Mouse (Mus musculus) limb, embryonic 10.5 days (tissue): ENCODE measurements around the gene Olfr554. TPM values are rescaled to one million over a fixed set of nuclear protein-coding genes. Genes with fewer than 3 reads are reported as not detected.
A peak's percentile ranks its signal among the peaks of the same experiment; 100 is the strongest.
"Not testable (repeated sequence)": the region's sequence is repeated elsewhere in the genome, so short reads cannot be mapped to it uniquely, and the experiment has no call there.

ENCODE experiments used
- DNase-seq: peaks from one replicate; pipeline ENCODE4 v3.0.0-alpha.2; 2017; ENCODE audit warnings: low spot score
- H3K27ac ChIP-seq: fragments of 300-500 bp; sonication (generic); 2 replicates; pipeline ENCODE4 v1.5.1; 2016; ENCODE audit warnings: mild to moderate bottlenecking
- H3K27me3 ChIP-seq: fragments of 300-500 bp; sonication (generic); 2 replicates; pipeline ENCODE4 v1.6.1; 2016; ENCODE audit warnings: low read depth, mild to moderate bottlenecking; ENCODE audit not compliant: poor library complexity, severe bottlenecking
- H3K36me3 ChIP-seq: fragments of 300-500 bp; sonication (generic); 2 replicates; pipeline ENCODE4 v1.6.1; 2016; ENCODE audit warnings: mild to moderate bottlenecking, moderate library complexity
- H3K4me1 ChIP-seq: fragments of 300-500 bp; sonication (generic); 2 replicates; pipeline ENCODE4 v1.6.1; 2016
- H3K4me3 ChIP-seq: fragments of 300-500 bp; sonication (generic); 2 replicates; pipeline ENCODE4 v1.5.1; 2016; ENCODE audit warnings: mild to moderate bottlenecking, moderate library complexity
- H3K9me3 ChIP-seq: fragments of 300-500 bp; sonication (generic); replicated peaks from 2 replicates; pipeline ENCODE4 v1.6.1; 2016; ENCODE audit warnings: mild to moderate bottlenecking
- WGBS: fragments of 180-500 bp; shearing (Covaris S2); methylation state at CpG from one replicate; pipeline ENCODE4 v1.1.7; 2016; 5-methylcytosine and 5-hydroxymethylcytosine counted together
- polyA plus RNA-seq: library from polyadenylated mRNA; unstranded; fragments of >200 nt; fragmentation: Nextera tagmentation; extraction: Ambion mirVana; gene quantifications from 2 replicates; pipeline ENCODE4 v1.2.1, GENCODE M21; 2016

The Olfr554 gene
- not detected in 2 replicates for polyA plus RNA-seq

DNA sequence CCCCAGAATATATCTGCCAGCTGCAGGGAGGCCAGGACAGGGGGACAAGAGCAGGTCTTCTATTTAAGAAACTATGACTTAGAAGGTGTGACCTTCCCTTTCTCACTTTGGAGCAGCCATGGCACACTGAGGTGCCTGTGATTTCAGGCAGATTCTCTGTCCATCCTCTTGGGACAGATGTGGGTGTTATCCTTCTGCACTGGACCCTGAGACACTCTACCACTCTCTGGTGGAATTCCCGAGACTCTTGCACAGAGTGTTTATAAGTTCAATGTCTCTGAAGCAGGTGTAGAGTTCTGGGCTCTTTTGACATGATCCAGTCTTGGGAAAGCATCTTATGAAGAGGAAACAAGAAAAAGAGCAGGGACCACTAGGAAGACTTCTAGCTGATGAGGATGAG is at the start of gene Olfr554:
TSS of gene Olfr554 (plus strand) at position 301 of the 400 bp plus-strand sequence.
- DNase-seq = no peak
- Histone ChIP-seq H3K36me3 (no peaks in the 10 kb centered on the region), H3K27ac (no peak within 1 kb of the TSS), H3K4me3 (no peak within 1 kb of the TSS), H3K27me3 (no peaks in the 10 kb centered on the region), H3K4me1 (no peaks in the 10 kb centered on the region), H3K9me3 (no peaks in the 10 kb centered on the region)
- WGBS = 70% methylated on average over 1 of the region's 1 CpGs

DNA sequence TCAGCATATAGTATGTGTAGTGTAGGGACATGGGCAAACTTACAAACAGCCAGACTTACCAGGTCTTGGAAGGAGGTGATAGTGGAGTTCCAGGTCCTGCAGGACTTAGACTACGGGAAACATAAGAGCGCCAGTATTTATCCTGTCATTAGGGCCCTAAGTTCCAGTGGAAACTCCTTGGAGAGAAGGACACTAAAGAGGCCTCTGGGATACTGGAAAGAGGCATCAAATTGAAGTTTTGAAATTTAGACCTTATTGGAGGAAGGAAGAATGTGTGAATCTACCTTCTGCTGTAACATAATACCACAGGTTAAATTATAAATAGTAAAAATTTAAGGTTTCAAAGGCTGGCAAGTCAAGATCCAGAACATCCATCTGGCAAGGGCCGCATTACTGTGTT is 46.4 kb upstream of the Olfr554 start, which contains the start of gene Olfr551:
TSS of gene Olfr551 (minus strand) at position 101 of the 400 bp plus-strand sequence.
- DNase-seq = no peak
- Histone ChIP-seq H3K4me1 (no peaks in the 10 kb centered on the region), H3K27me3 (no peaks in the 10 kb centered on the region), H3K4me3 (no peak within 1 kb of the TSS), H3K27ac (no peak within 1 kb of the TSS), H3K36me3 (no peaks in the 10 kb centered on the region), H3K9me3 (no peaks in the 10 kb centered on the region)
- WGBS = 96% methylated on average over 3 of the region's 3 CpGs

DNA sequence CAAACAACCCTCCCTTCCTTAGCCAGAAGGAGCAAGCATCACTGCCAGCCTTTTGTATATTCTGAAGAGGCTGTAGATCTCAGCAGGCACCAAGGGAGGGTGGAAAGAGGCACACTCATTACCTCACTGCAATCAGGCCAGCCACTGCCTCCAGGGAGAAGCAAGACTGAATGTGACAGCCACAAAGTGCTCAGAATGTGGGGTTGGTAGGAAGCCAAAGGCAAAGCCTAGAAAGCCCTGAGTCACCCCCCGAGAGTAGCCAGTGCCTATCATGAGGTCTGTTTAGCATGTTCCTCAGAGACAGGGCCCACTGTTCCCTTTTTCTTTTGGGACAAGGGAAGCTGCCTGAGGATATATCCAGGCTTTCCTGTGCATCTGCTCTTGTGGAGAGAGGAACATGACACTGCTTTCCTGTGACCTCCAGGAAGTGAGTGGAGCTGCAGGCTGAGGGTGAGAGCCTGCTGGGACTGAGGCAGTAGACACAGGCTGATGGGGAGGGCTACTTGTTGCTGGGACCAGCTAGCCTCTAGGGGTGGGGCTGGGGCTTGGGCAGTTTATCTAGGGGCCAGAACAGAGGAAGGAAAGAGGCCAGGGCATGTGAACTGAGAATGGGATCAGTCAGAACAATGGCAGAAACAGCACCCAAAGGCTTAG is 40.7 kb upstream of the Olfr554 start, which contains the start of gene Olfr552:
TSS of gene Olfr552 (plus strand) at position 393 of the 654 bp plus-strand sequence.
- Histone ChIP-seq H3K27me3 (no peaks in the 10 kb centered on the region), H3K4me1 (no peaks in the 10 kb centered on the region), H3K27ac (no peak within 1 kb of the TSS), H3K9me3 (no peaks in the 10 kb centered on the region), H3K36me3 (no peaks in the 10 kb centered on the region), H3K4me3 (no peak within 1 kb of the TSS)
- 75% methylated on average over 1 of the region's 1 CpGs for WGBS
- DNase-seq = no peak

DNA sequence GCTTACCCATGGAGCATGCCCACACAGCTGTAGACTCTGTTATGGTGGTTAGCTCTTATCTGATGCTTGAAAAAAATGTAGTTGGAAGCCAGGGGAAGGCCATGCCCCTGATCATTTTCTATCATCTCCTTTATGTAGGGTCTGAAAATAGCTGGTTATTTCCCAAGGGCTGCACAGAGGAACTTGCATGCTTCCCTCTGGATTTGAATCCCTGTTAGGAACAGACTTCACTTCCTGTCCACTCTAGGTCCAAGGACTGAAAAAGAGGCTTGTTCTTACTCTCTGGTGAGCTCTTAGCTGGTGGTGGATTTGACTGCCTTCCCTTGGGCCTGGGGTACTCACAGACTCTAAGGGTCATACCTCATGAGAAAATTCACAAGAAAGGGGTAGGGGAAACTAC is 20.1 kb upstream of the Olfr554 start, which contains the start of gene Olfr553:
TSS of gene Olfr553 (minus strand) at position 101 of the 400 bp plus-strand sequence.
- H3K4me3 ChIP-seq = no peak within 1 kb of the TSS
- no peaks in the 10 kb centered on the region for H3K27me3 ChIP-seq
- no peaks in the 10 kb centered on the region for H3K9me3 ChIP-seq
- DNase-seq = no peak
- no peaks in the 10 kb centered on the region for H3K4me1 ChIP-seq
- H3K36me3 ChIP-seq = no peaks in the 10 kb centered on the region
- no peak within 1 kb of the TSS for H3K27ac ChIP-seq

DNA sequence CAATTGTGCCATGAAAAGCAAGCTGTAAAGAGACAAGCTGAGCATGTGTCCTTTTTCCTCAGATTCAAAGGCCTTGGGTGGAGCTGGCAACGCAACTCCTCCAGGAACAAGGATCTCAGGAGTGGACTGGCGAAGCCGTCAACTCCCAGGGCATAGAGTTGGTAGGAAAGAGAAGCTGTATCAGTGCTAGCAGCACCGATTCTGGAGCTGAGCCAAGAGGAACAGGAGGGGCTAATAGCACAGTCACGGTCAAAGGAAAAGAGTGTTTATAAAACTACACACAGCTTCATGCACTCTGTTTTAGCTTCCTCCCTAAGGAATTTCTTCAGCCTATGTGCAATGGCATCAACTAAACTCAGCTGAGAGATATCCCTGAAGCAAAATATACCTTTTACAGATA is 18.6 kb upstream of the Olfr554 start:
- DNase-seq = no peak
- WGBS = 89% methylated on average over 5 of the region's 5 CpGs

DNA sequence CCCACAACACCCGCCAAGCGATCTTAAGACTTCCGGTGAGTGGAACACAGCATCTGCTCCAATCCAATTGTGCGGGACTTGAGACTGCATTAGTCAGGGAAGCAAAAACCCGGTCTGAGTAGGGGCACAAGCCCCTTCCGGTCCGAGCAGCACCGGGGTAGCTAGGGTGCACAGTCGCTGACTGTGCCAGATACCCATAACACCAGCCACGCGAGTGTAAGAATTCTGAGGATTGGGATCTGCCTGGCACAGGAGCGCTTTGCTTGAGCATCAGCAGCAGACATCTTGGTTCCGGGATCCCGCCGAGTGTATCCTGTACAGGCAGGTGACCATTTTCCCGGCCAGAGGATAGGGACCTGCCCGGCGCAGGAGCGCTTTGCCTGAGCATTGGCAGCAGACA is 17.9 kb upstream of the Olfr554 start:
- not testable (repeated sequence) for DNase-seq, H3K36me3 ChIP-seq, H3K27ac ChIP-seq, H3K4me1 ChIP-seq, H3K4me3 ChIP-seq, H3K27me3 ChIP-seq, H3K9me3 ChIP-seq
- WGBS = 86% methylated on average over 19 of the region's 19 CpGs

More for the DNA sequence above, 18.6 kb upstream of the Olfr554 start:
- no peaks in the 10 kb centered on the region for H3K9me3 ChIP-seq
- H3K27ac ChIP-seq = no peak overlapping the region
- H3K36me3 ChIP-seq = no peaks in the 10 kb centered on the region
- no peaks in the 10 kb centered on the region for H3K4me1 ChIP-seq
- H3K27me3 ChIP-seq = no peaks in the 10 kb centered on the region
- no peak overlapping the region for H3K4me3 ChIP-seq

DNA sequence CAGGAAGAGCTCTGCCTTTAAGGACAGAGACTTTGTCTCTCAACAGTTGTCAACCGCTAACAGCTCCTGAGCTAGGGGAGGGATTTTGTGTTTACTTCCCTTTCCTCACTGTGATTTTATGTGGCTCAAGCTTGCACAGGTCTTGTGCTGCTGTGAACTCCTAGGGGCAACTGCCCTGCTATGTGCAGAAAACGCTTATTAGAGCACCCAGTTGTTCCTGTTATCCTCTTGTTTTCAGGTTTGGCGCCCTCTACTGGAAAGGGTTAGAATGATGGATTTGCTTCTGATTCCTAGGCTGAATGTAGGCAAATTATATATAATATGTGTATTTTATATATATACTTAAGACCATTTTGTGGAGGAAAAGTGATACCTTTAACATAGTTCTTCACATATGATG is 1.6 kb upstream of the Olfr554 start:
- Histone ChIP-seq H3K36me3 (no peaks in the 10 kb centered on the region), H3K27ac (no peak overlapping the region), H3K4me3 (no peak overlapping the region), H3K9me3 (no peaks in the 10 kb centered on the region), H3K27me3 (no peaks in the 10 kb centered on the region), H3K4me1 (no peaks in the 10 kb centered on the region)
- DNase-seq = peak; percentile 31
- WGBS = 31% methylated on average over 3 of the region's 3 CpGs

DNA sequence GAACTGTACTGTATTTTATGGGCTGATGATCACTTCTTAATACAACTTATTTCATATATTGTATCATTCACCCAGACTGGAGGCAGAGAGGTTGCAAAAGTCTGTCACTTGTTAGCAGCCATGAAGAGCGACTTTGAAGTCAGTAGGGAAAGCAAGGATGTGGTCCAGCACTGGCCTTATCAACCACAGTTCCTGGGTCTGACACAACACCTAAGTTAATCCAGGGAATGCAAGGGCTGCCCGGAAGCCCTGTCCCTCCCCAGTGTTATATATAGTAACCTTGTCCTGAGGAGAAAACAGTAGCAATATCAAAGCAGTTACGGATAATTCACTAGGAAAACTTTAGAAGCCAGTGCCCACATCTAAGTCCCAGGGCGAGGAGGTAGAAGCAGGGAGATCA is 6.7 kb downstream of the Olfr554 start:
- H3K36me3 ChIP-seq, DNase-seq, H3K27ac ChIP-seq, H3K27me3 ChIP-seq, H3K9me3 ChIP-seq, H3K4me1 ChIP-seq, H3K4me3 ChIP-seq: not testable (repeated sequence)
- 92% methylated on average over 3 of the region's 4 CpGs for WGBS

DNA sequence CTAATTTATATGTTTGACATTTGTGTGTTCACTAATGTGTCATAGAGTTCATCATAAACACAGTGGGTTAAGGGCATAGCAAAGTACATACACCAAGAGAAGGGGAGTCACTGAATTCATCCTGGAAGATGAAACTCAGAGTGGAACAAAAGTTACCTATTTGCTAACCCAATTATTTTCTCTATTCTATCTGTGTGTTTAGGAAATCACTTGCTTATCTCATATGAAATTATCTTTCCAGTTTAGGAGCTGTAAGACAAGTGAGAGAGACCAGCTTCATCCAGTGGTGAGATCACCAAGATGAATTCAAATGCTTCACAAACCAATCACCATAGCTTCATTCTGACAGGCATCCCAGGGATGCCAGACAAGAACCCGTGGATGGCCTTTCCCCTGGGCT is 20.3 kb downstream of the Olfr554 start, which contains the start of gene Olfr555:
TSS of gene Olfr555 (plus strand) at position 301 of the 400 bp plus-strand sequence.
- H3K27ac ChIP-seq = no peak within 1 kb of the TSS
- 71% methylated on average over 1 of the region's 1 CpGs for WGBS
- no peak within 1 kb of the TSS for H3K4me3 ChIP-seq
- H3K36me3 ChIP-seq = no peaks in the 10 kb centered on the region
- no peak for DNase-seq
- H3K4me1 ChIP-seq = no peaks in the 10 kb centered on the region
- H3K9me3 ChIP-seq = no peaks in the 10 kb centered on the region
- no peaks in the 10 kb centered on the region for H3K27me3 ChIP-seq

DNA sequence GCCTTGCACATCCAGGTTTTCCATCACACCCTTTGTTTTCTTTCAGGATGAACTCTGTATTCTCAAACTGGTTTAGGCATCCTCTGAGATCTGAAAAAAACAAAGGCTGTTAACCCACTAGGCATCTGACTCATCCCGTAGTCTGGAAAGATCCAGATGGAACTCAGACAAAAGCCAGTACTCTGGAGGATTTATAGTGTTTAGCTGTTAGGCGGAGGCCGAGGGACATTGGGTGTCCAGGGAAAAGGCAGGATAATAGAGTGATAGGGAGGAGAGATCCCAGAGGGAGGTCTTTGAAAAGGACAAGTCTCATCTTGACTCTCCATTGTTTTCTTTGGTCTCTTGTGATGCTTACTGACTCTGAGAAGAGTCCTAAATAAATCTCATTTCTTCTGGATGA is 26.4 kb downstream of the Olfr554 start, which contains the start of gene Olfr556:
TSS of gene Olfr556 (plus strand) at position 301 of the 400 bp plus-strand sequence.
- H3K9me3 ChIP-seq = no peaks in the 10 kb centered on the region
- no peak within 1 kb of the TSS for H3K4me3 ChIP-seq
- H3K4me1 ChIP-seq = no peaks in the 10 kb centered on the region
- no peaks in the 10 kb centered on the region for H3K36me3 ChIP-seq
- no peak within 1 kb of the TSS for H3K27ac ChIP-seq
- 56% methylated on average over 3 of the region's 3 CpGs for WGBS
- no peaks in the 10 kb centered on the region for H3K27me3 ChIP-seq
- DNase-seq = no peak

DNA sequence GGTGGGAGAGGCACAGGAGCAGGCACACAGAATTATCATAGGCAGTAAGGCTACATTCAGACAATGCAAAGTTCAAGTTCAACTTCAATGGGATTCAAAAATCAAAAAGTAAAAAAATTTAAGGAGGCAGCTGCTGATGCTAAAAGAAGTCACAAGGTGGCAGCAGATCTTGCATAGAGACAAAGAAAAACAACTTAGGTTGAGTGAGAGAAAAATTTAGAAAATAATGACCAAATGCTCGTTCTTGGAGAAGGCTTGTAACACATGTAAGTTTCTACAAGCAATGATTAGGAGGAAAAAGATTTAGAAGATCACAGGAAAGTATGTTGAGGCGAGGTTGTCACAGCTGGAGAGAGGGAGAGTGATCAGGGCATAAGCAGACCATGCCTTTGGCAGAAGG is 27.1 kb downstream of the Olfr554 start:
- 41% methylated on average over 2 of the region's 2 CpGs for WGBS
- DNase-seq = no peak
- no peak overlapping the region for H3K27ac ChIP-seq
- no peaks in the 10 kb centered on the region for H3K9me3 ChIP-seq
- no peaks in the 10 kb centered on the region for H3K36me3 ChIP-seq
- no peaks in the 10 kb centered on the region for H3K27me3 ChIP-seq
- no peak overlapping the region for H3K4me3 ChIP-seq
- H3K4me1 ChIP-seq = no peaks in the 10 kb centered on the region

DNA sequence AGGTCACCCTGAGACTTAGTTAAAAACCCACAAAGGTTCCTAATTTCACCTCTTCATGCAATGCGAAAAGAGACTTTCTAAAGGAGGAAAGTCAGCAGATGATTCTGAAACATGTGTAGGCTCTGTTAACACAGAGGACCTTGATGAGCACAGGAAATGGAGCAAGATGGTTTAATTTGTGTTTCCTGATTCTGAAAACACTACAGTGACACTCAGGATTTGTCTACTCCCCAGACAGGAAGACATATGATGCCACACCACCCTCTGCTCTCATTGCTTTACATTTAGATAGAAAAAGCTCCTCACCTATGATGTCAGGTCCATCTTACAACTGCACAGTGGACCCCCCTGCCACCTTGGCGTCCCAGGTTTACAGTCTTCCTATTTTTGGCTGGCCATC is 38.0 kb downstream of the Olfr554 start:
- no peak for DNase-seq
- no peaks in the 10 kb centered on the region for H3K27me3 ChIP-seq
- 90% methylated on average over 2 of the region's 2 CpGs for WGBS
- no peak overlapping the region for H3K27ac ChIP-seq
- H3K36me3 ChIP-seq = no peaks in the 10 kb centered on the region
- H3K4me1 ChIP-seq = no peaks in the 10 kb centered on the region
- H3K4me3 ChIP-seq = no peak overlapping the region
- no peaks in the 10 kb centered on the region for H3K9me3 ChIP-seq

DNA sequence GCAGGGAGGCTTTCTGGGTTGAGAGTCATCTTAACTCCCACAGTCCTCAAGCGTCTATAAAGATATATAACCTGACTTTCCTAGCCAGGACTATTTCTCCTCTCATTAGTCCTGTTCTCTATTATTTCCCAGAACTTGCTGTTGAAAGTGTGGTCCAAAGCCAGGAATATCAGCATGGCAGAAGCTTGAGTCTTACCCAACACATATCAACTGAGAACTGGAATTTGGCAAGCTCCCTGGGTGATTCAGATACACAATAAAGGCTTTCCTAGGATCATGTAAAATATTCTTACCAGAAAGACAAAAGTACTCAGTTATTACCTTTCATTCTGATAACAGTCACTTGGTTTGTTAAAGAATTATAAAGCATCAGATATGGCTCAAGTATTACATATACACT is 43.7 kb downstream of the Olfr554 start:
- Histone ChIP-seq H3K9me3 (no peaks in the 10 kb centered on the region), H3K36me3 (no peaks in the 10 kb centered on the region), H3K4me1 (no peaks in the 10 kb centered on the region), H3K27me3 (no peaks in the 10 kb centered on the region), H3K4me3 (no peak overlapping the region), H3K27ac (no peak overlapping the region)
- WGBS = 96% methylated on average over 1 of the region's 1 CpGs
- DNase-seq = no peak
